Mouse (Mus musculus) CH12.LX (cell line): ENCODE results near the gene Patj. TPM values are rescaled to one million over a fixed set of nuclear protein-coding genes. Genes with fewer than 3 reads are reported as not detected.

ENCODE experiments used
- DNase-seq: peaks from one replicate; pipeline ENCODE4 v3.0.0-alpha.2; 2013; ENCODE audit errors: extremely low read depth
- H3K27ac ChIP-seq: 2 replicates; pipeline ENCODE4 v1.5.1; 2012; ENCODE audit warnings: low read depth, mild to moderate bottlenecking, control low read depth, moderate library complexity; ENCODE audit not compliant: insufficient read depth
- H3K27me3 ChIP-seq: replicated peaks from 2 replicates; pipeline ENCODE3; 2012; ENCODE audit warnings: inconsistent platforms
- H3K36me3 ChIP-seq, 2 experiments: replicated peaks in 1 of 2; 2 replicates each; pipeline versions ENCODE3 to v1.6.1; 2012; ENCODE audit warnings: inconsistent platforms in 1 of 2, low read length in 1 of 2, mild to moderate bottlenecking in 1 of 2, mixed read lengths in 1 of 2, moderate library complexity in 1 of 2; ENCODE audit not compliant: control insufficient read depth in 1 of 2, insufficient read depth in 1 of 2
- H3K4me1 ChIP-seq, 2 experiments: 2 replicates each; pipeline ENCODE4 v1.6.1; 2012; ENCODE audit warnings: inconsistent platforms in 1 of 2, moderate library complexity in 1 of 2; ENCODE audit not compliant: insufficient read depth in 2 of 2, control insufficient read depth in 1 of 2
- H3K4me2 ChIP-seq: 2 replicates; pipeline ENCODE4 v1.6.1; 2012; ENCODE audit warnings: low read depth, mild to moderate bottlenecking, control low read depth; ENCODE audit not compliant: poor library complexity, insufficient read depth, severe bottlenecking
- H3K4me3 ChIP-seq, 3 experiments: fragments of 150-350 bp in 1 of 3; sonication (generic) in 1 of 3; replicated peaks in 1 of 3; 2 replicates each; pipeline versions ENCODE3 to v1.5.1; 2011 to 2012; ENCODE audit warnings: low read depth in 2 of 3, low read length in 2 of 3, mild to moderate bottlenecking in 2 of 3, moderate library complexity in 2 of 3, control low read depth in 1 of 3, improper control_type of control experiment in 1 of 3, inconsistent platforms in 1 of 3, mixed read lengths in 1 of 3; ENCODE audit not compliant: poor library complexity in 1 of 3
- H3K79me2 ChIP-seq: replicated peaks from 2 replicates; pipeline ENCODE4 v1.6.1; 2012; ENCODE audit warnings: mild to moderate bottlenecking, moderate library complexity; ENCODE audit not compliant: control insufficient read depth, poor library complexity, insufficient read depth, severe bottlenecking; ENCODE audit errors: extremely low read depth
- H3K9ac ChIP-seq: 2 replicates; pipeline ENCODE4 v1.6.1; 2012; ENCODE audit warnings: low read depth, mild to moderate bottlenecking, control low read depth, moderate library complexity; ENCODE audit not compliant: insufficient read depth
- H3K9me3 ChIP-seq: replicated peaks from 2 replicates; pipeline ENCODE3; 2012; ENCODE audit warnings: low read length, inconsistent platforms, mixed read lengths
- BHLHE40 ChIP-seq: IDR thresholded peaks from 2 replicates; pipeline ENCODE4 v1.6.1; 2011; ENCODE audit warnings: mild to moderate bottlenecking, low read depth, low read length, improper control_type of control experiment
- CHD1 ChIP-seq: IDR thresholded peaks from 2 replicates; pipeline ENCODE4 v1.6.1; 2012; ENCODE audit warnings: low read depth, low read length, improper control_type of control experiment, inconsistent platforms
- E2F4 ChIP-seq: IDR thresholded peaks from 2 replicates; pipeline ENCODE4 v1.6.1; 2011; ENCODE audit warnings: low read depth, low read length, improper control_type of control experiment; ENCODE audit not compliant: insufficient replicate concordance
- HCFC1 ChIP-seq: IDR thresholded peaks from 2 replicates; pipeline ENCODE4 v1.6.1; 2012; ENCODE audit warnings: low read depth, mild to moderate bottlenecking, inconsistent platforms, low read length, improper control_type of control experiment
- IRF4 ChIP-seq: IDR thresholded peaks from 2 replicates; pipeline ENCODE4 v1.6.1; 2014; ENCODE audit warnings: low read depth, mild to moderate bottlenecking, inconsistent platforms, low read length, improper control_type of control experiment
- KAT2A ChIP-seq: IDR thresholded peaks from 2 replicates; pipeline ENCODE4 v1.6.1; 2012; ENCODE audit warnings: low read length, improper control_type of control experiment, inconsistent platforms; ENCODE audit not compliant: insufficient replicate concordance
- MAFK ChIP-seq: IDR thresholded peaks from 2 replicates; pipeline ENCODE4 v1.6.1; 2011; ENCODE audit warnings: low read length, improper control_type of control experiment; ENCODE audit not compliant: insufficient replicate concordance
- MAX ChIP-seq: IDR thresholded peaks from 2 replicates; pipeline ENCODE4 v1.6.1; 2011; ENCODE audit warnings: low read length, improper control_type of control experiment
- MAZ ChIP-seq: IDR thresholded peaks from 2 replicates; pipeline ENCODE4 v1.6.1; 2012; ENCODE audit warnings: low read depth, mild to moderate bottlenecking, inconsistent platforms, low read length, improper control_type of control experiment, moderate library complexity
- MXI1 ChIP-seq: IDR thresholded peaks from 2 replicates; pipeline ENCODE4 v1.6.1; 2011; ENCODE audit warnings: mild to moderate bottlenecking, low read depth, low read length, improper control_type of control experiment
- MYC ChIP-seq: IDR thresholded peaks from 2 replicates; pipeline ENCODE4 v1.6.1; 2011; ENCODE audit warnings: low read depth, mild to moderate bottlenecking, improper control_type of control experiment, low read length
- NRF1 ChIP-seq: IDR thresholded peaks from 2 replicates; pipeline ENCODE4 v1.6.1; 2014; ENCODE audit warnings: low read depth, mild to moderate bottlenecking, inconsistent platforms, low read length, improper control_type of control experiment, moderate library complexity
- POLR2A ChIP-seq: IDR thresholded peaks from 2 replicates; pipeline ENCODE4 v1.6.1; 2011; ENCODE audit warnings: low read depth, mild to moderate bottlenecking, improper control_type of control experiment, low read length
- POLR2AphosphoS2 ChIP-seq: IDR thresholded peaks from 2 replicates; pipeline ENCODE4 v1.6.1; 2011; ENCODE audit warnings: low read depth, low read length, improper control_type of control experiment
- RAD21 ChIP-seq: IDR thresholded peaks from 2 replicates; pipeline ENCODE4 v1.6.1; 2011; ENCODE audit warnings: low read depth, mild to moderate bottlenecking, low read length, improper control_type of control experiment, moderate library complexity
- SIN3A ChIP-seq: IDR thresholded peaks from 2 replicates; pipeline ENCODE4 v1.6.1; 2012; ENCODE audit warnings: low read length, improper control_type of control experiment, inconsistent platforms
- SMC3 ChIP-seq: IDR thresholded peaks from 2 replicates; pipeline ENCODE4 v1.6.1; 2011; ENCODE audit warnings: low read depth, low read length, improper control_type of control experiment
- TCF12 ChIP-seq: IDR thresholded peaks from 2 replicates; pipeline ENCODE4 v1.6.1; 2014; ENCODE audit warnings: low read depth, mild to moderate bottlenecking, inconsistent platforms, low read length, improper control_type of control experiment
- UBTF ChIP-seq: IDR thresholded peaks from 2 replicates; pipeline ENCODE4 v1.6.1; 2012; ENCODE audit warnings: low read depth, mild to moderate bottlenecking, inconsistent platforms, low read length, improper control_type of control experiment, moderate library complexity
- USF1 ChIP-seq: IDR thresholded peaks from 2 replicates; pipeline ENCODE4 v1.6.1; 2014; ENCODE audit warnings: low read depth, mild to moderate bottlenecking, inconsistent platforms, low read length, improper control_type of control experiment
- ZC3H11A ChIP-seq: IDR thresholded peaks from 2 replicates; pipeline ENCODE4 v1.6.1; 2012; ENCODE audit warnings: low read depth, mild to moderate bottlenecking, inconsistent platforms, low read length, improper control_type of control experiment
- ZNF384 ChIP-seq: IDR thresholded peaks from 2 replicates; pipeline ENCODE4 v1.6.1; 2012; ENCODE audit warnings: low read depth, low read length, improper control_type of control experiment, inconsistent platforms
- dilution Hi-C: fragments of 300-500 bp; cut with MboI; formaldehyde crosslinking; loops from 2 replicates; pipeline ENCODE4 v1.14.3; 2020; ENCODE audit warnings: low sequenced_read_pairs; ENCODE audit not compliant: extremely low pct_unique_long_range_greater_than_20kb, extremely low pct_ligation_motif_present
- in situ Hi-C: fragments of 300-500 bp; cut with MboI; formaldehyde crosslinking; loops from 3 replicates; pipeline ENCODE4 v1.14.3; 2019; ENCODE audit warnings: low sequenced_read_pairs, low pct_ligation_motif_present, low pct_unique_long_range_greater_than_20kb, mixed read lengths
- polyA plus RNA-seq: library from polyadenylated mRNA; unstranded; fragments of >175 nt; gene quantifications from 2 replicates; pipeline ENCODE4 v1.2.1, GENCODE M21; 2012; ENCODE audit warnings: low read depth; ENCODE audit not compliant: insufficient read length
- total RNA-seq, 2 experiments: library from RNA; depleted of rRNA; stranded (reverse); fragments of 300-350 nt in 1 of 2; fragments of >200 nt in 1 of 2; gene quantifications; 2 replicates each; pipeline ENCODE4 v1.2.3; 2012 to 2014

Patj gene
- total and polyA plus RNA-seq, 3 experiments: 1.2 to 6.1 (median 2.0) TPM

DNA sequence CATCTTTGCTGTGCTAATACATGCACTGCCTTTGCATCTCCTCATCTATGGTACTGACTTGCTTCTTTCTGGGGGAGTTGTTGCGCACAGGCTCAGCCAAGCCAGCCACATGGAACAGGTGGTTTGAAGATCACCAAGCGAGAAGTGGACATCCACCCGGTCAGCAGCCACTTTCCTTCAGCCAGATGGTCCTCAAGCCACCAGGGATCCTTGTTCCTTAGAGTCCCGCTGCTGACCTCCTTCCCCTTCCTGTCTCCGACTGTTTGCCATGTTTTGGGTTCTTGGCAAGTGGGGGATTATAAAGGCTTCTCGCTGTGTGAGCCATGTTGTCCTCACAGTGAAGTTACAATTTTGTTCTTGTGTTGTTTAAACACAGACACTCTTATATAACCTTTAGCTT is 223.6 kb downstream of the Patj start:
- Histone ChIP-seq H3K4me2 (no peak overlapping the region), H3K4me3 (no peak overlapping the region), H3K4me1 (no peaks in the 10 kb centered on the region), H3K36me3 (no peaks in the 10 kb centered on the region), H3K9ac (no peak overlapping the region), H3K79me2 (no peaks in the 10 kb centered on the region), H3K9me3 (peaks cover 67% of the 10 kb centered on the region), H3K27me3 (no peaks in the 10 kb centered on the region), H3K27ac (no peak overlapping the region)
- in situ Hi-C loops (no loop called here), dilution Hi-C loops (no loop called here)
- no peak for DNase-seq
- TF ChIP-seq TCF12 (no peak), ZNF384 (no peak), RAD21 (no peak), NRF1 (no peak), BHLHE40 (no peak), SIN3A (no peak), CHD1 (no peak), HCFC1 (no peak), UBTF (no peak), MXI1 (no peak), E2F4 (no peak), POLR2A (no peak), MAFK (no peak), USF1 (no peak), MYC (no peak)

DNA sequence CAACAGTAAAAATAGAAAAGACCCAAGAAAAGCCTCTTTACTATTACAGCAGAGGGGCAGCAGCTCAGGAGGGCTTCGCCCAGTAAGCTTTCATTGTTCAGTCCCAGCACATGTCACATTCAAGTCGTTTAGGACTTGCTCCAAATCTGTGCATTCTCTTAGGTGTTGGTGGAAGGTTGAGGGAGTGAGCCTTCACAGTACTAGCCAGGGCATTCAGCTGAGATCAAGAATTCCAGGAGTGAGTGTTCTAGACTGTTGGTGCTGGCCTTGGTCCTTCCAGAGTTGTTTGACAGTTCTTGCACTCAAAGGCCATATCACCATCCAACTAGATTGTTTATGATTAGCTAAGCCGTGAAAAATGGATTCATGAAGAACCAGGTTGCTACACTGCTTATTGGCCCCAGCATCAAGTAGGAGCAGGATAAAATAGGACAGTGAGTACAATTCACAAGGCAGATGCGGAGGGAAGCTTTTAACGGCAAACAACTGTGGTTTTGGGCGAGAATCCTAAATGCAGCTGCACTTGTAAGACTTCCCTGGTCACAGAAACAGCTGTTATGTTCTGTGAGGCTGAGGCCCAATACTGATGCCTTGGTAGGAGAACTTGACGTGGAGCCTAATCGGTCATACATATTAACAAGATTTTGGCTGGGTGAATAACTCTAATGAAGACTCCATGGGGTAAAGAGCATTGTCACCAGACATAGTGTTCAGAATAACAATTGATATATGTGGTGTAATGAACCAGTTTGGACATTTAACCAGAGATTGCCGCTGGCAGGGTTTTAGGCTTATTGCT is 225.6 kb downstream of the Patj start:
- dilution Hi-C loops (no loop called here), in situ Hi-C loops (no loop called here)
- no peaks in the 10 kb centered on the region for H3K27me3 ChIP-seq
- peaks cover 70% of the 10 kb centered on the region for H3K9me3 ChIP-seq
- TF ChIP-seq MAZ (no peak), NRF1 (no peak), SMC3 (no peak), CHD1 (no peak), KAT2A (no peak), HCFC1 (no peak), ZC3H11A (no peak), POLR2AphosphoS2 (no peak), RAD21 (no peak), USF1 (no peak), IRF4 (no peak), POLR2A (no peak), MAX (no peak)
- H3K36me3 ChIP-seq: no peaks in the 10 kb centered on the region
- DNase-seq: no peak
- H3K4me2 ChIP-seq: no peak overlapping the region
- no peak overlapping the region for H3K4me3 ChIP-seq
- H3K27ac ChIP-seq: no peak overlapping the region
- no peaks in the 10 kb centered on the region for H3K79me2 ChIP-seq
- H3K4me1 ChIP-seq: no peaks in the 10 kb centered on the region
- no peak overlapping the region for H3K9ac ChIP-seq
